Mouse (Mus musculus): ENCODE results near the gene Npas3.

- TF ChIP-seq CTCF (IDR thresholded peaks at IDR 0.05; ENCODE audit: insufficient read depth, low read depth, low read length) (no peak), POLR2A (IDR thresholded peaks at IDR 0.05; ENCODE audit: insufficient read depth, low read depth, low read length) (no peak)
Measured at GRCm38 (mm10) chr12:53302129-53302528, 53.7 kb downstream of the Npas3 start.

Data from olfactory bulb, adult 2 months (tissue).